Mouse (Mus musculus): ENCODE measurements around the gene Pigq.

- TF ChIP-seq CTCF (IDR thresholded peaks at IDR 0.05; ENCODE audit: low read depth, low read length), result no peak
- TF ChIP-seq POLR2A (IDR thresholded peaks at IDR 0.05; ENCODE audit: extremely low read depth, insufficient read depth, low read length), result no peak
These were observed 39.3 kb upstream of the Pigq start for GRCm38 (mm10) chr17:25984066-25984465.

Measured in liver, adult 2 months (tissue).